Mouse (Mus musculus) G1E (cell line): Measurements from ENCODE around the gene Nfasc.

Experiments used
- CTCF ChIP-seq: IDR thresholded peaks from 2 replicates; pipeline ENCODE4 v1.5.1; 2012; ENCODE audit warnings: low read depth, low read length, inconsistent platforms, mixed read lengths
- GATA2 ChIP-seq: IDR thresholded peaks from 2 replicates; pipeline ENCODE4 v1.6.1; 2012; ENCODE audit warnings: low read depth, low read length, inconsistent platforms, borderline replicate concordance
- POLR2AphosphoS5 ChIP-seq: IDR thresholded peaks from 2 replicates; pipeline ENCODE4 v1.6.1; 2012; ENCODE audit warnings: low read depth, low read length, inconsistent platforms; ENCODE audit not compliant: insufficient replicate concordance
- TAL1 ChIP-seq: conservative IDR thresholded peaks from 2 replicates; pipeline ENCODE4 v1.6.1; 2012; ENCODE audit warnings: low read depth, low read length, inconsistent platforms, mixed read lengths

DNA sequence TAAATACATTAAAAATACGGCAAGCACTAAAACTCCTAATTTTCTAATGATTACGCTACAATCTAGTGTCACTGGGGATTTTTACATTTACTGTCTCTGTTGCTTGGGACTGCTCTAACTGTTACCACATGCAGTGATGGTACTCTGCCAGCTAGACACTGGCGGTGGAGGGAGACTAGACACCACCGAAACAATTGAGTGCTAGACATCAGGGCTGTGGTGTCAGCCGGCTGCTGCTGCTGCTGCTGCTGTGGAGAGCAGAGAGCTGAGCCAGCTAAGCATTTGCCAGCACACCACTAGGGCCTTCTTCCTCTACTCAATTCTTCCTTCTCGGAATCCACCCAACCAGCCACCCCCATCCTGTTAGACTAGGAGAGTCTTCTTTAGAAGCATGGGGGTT is 17.8 kb upstream of the Nfasc start:
- no peak for TF ChIP-seq CTCF
- TF ChIP-seq TAL1 = no peak
- TF ChIP-seq POLR2AphosphoS5 = no peak
- TF ChIP-seq GATA2 = no peak
